10 mouse cellular contexts compared by ENCODE assay signal in genomic region chr8:84779519-84780224, GRCm38 (mm10). TPM values are rescaled to one million over a fixed set of nuclear protein-coding genes. Genes with fewer than 3 reads are reported as not detected.
DNase-seq lines count a peak whose midpoint lies in the region; ATAC-seq and TF ChIP-seq lines count a peak whose summit lies in the region.
"Had no signal": no experiment of that assay in that cellular context is flagged by ENCODE, and none has a peak within 500 bp of the region (broad histone marks: within the 10 kb centered on the region; RNA-seq: fewer than 3 reads in every experiment).

No protein-coding gene starts in this region.

- DNase-seq in heart, postnatal 25 days (ENCODE audit: low spot score): no peak
- peak; percentile 46 for DNase-seq in forebrain, embryonic 10.5 days (ENCODE audit: extremely low spot score, low spot score)
- peak; percentile 92 for DNase-seq in midbrain, embryonic 11.5 days (ENCODE audit: low spot score, missing footprints)
- DNase-seq in gastrocnemius, adult 18-20 months (ENCODE audit: low spot score): no peak
- no peak for DNase-seq in lung, postnatal 14 days
- DNase-seq in adipocyte (ENCODE audit: low spot score): no peak
- DNase-seq: layer of hippocampus, adult 9-11 months; liver, postnatal 0 days had no signal

- peaks cover 36% of the 10 kb centered on the region for H3K4me1 ChIP-seq in heart, embryonic 12.5 days (replicated peaks)
- H3K4me1 ChIP-seq in E14TG2a.4 (replicated peaks; ENCODE audit: low read depth, low read length): peaks cover 63% of the 10 kb centered on the region
- peaks cover 58% of the 10 kb centered on the region for H3K4me1 ChIP-seq in forebrain, embryonic 10.5 days
- no peaks in the 10 kb centered on the region; the same call in 1 of the 2 replicates for H3K4me1 ChIP-seq in midbrain, embryonic 11.5 days (ENCODE audit: control insufficient read depth, insufficient read depth, low read length)

- no peak overlapping the region for H3K27ac ChIP-seq in heart, embryonic 12.5 days (ENCODE audit: poor library complexity, severe bottlenecking)
- peak overlapping the region; percentile 51; the same call in 1 of the 2 replicates for H3K27ac ChIP-seq in forebrain, embryonic 10.5 days
- H3K27ac ChIP-seq in midbrain, embryonic 11.5 days (ENCODE audit: low read depth, low read length): no peak overlapping the region

- peaks cover 97% of the 10 kb centered on the region for H3K27me3 ChIP-seq in heart, embryonic 12.5 days (replicated peaks)
- H3K27me3 ChIP-seq in E14TG2a.4 (ENCODE audit: insufficient read depth, low read length): peaks cover 97% of the 10 kb centered on the region
- H3K27me3 ChIP-seq in forebrain, embryonic 10.5 days (ENCODE audit: poor library complexity, severe bottlenecking): peaks cover 100% of the 10 kb centered on the region
- H3K27me3 ChIP-seq in midbrain, embryonic 11.5 days (ENCODE audit: control insufficient read depth, insufficient read depth, low read length): peaks cover 100% of the 10 kb centered on the region

- ATAC-seq in heart, embryonic 12.5 days (ENCODE audit: insufficient number of reproducible peaks, low FRiP score): no peak
- no peak for ATAC-seq in midbrain, embryonic 11.5 days (ENCODE audit: low FRiP score)
- ATAC-seq: liver, postnatal 0 days had no signal

- no peaks in the 10 kb centered on the region for H3K36me3 ChIP-seq in heart, embryonic 12.5 days
- H3K36me3 ChIP-seq in E14TG2a.4 (ENCODE audit: insufficient read depth, low read length): no peaks in the 10 kb centered on the region
- H3K36me3 ChIP-seq in forebrain, embryonic 10.5 days (replicated peaks): no peaks in the 10 kb centered on the region
- H3K36me3 ChIP-seq in midbrain, embryonic 11.5 days (ENCODE audit: control insufficient read depth, insufficient read depth, low read length): no peaks in the 10 kb centered on the region

- TF ChIP-seq CTCF in E14TG2a.4 (conservative IDR thresholded peaks at IDR 0.05; ENCODE audit: low read length): no peak

- peak overlapping the region; percentile 19; the same call in 1 of the 2 replicates for H3K4me3 ChIP-seq in heart, embryonic 12.5 days
- 0 out of 2 replicates have a peak overlapping the region, but pooled peaks have one; percentile 5 for H3K4me3 ChIP-seq in E14TG2a.4 (replicated peaks; ENCODE audit: low read length)
- H3K4me3 ChIP-seq in forebrain, embryonic 10.5 days: peak overlapping the region; percentile 18; the same call in 1 of the 2 replicates
- H3K4me3 ChIP-seq in midbrain, embryonic 11.5 days (ENCODE audit: low read depth, low read length): no peak overlapping the region

- 15% methylated on average over 19 of the region's 19 CpGs for WGBS in heart, embryonic 12.5 days
- WGBS in forebrain, embryonic 10.5 days: 1% methylated on average over 19 of the region's 19 CpGs
- WGBS in midbrain, embryonic 11.5 days: under 1% methylated on average over 19 of the region's 19 CpGs

- intact Hi-C loops in heart, postnatal 25 days (cut with DNase I): no loop called here

- no peaks in the 10 kb centered on the region for H3K9me3 ChIP-seq in heart, embryonic 12.5 days (replicated peaks)
- H3K9me3 ChIP-seq in E14TG2a.4 (ENCODE audit: low read length): no peaks in the 10 kb centered on the region
- H3K9me3 ChIP-seq in forebrain, embryonic 10.5 days: no peaks in the 10 kb centered on the region
- no peaks in the 10 kb centered on the region for H3K9me3 ChIP-seq in midbrain, embryonic 11.5 days (ENCODE audit: control insufficient read depth, low read length)

- H3K4me2 ChIP-seq in heart, embryonic 12.5 days: peak overlapping the region; percentile 50
- H3K4me2 ChIP-seq in midbrain, embryonic 11.5 days: no peak overlapping the region

- H3K9ac ChIP-seq in heart, embryonic 12.5 days: no peak overlapping the region
- H3K9ac ChIP-seq in midbrain, embryonic 11.5 days (ENCODE audit: low read length): no peak overlapping the region
- H3K9ac ChIP-seq: liver, postnatal 0 days had no signal

RNA-seq across cellular contexts. Expression of gene Nfix, which starts 20.5 kb away (rescaled TPM):
- 9.2 and 10.9 TPM in 2 replicates for polyA plus RNA-seq in heart, embryonic 12.5 days (2016; fragmentation: Nextera tagmentation; extraction: Ambion mirVana)
- total RNA-seq in heart, postnatal 25 days (2021): 100 to 1,000 TPM; 287 to 311 TPM
- polyA plus RNA-seq in forebrain, embryonic 10.5 days (2016; fragmentation: Nextera tagmentation; extraction: Ambion mirVana): 0.46 and 1.8 TPM in 2 replicates
- 2.2 and 2.5 TPM in 2 replicates for polyA plus RNA-seq in midbrain, embryonic 11.5 days (2014; fragmentation: Nextera tagmentation; extraction: Ambion mirVana)
- total RNA-seq in gastrocnemius, adult 18-20 months (2021): 100 to 1,000 TPM; 481 to 528 TPM

RNA-seq across cellular contexts. Expression of gene Dand5, which starts 43.0 kb away (rescaled TPM):
- 4.6 and 6.2 TPM in 2 replicates for polyA plus RNA-seq in heart, embryonic 12.5 days (2016; fragmentation: Nextera tagmentation; extraction: Ambion mirVana)
- total RNA-seq in heart, postnatal 25 days (2021): 10 to 100 TPM in 1 of 2 experiments, 1 to 10 TPM in 1; 9.6 to 10.3 TPM
- polyA plus RNA-seq in forebrain, embryonic 10.5 days (2016; fragmentation: Nextera tagmentation; extraction: Ambion mirVana): 2.9 and 3.5 TPM in 2 replicates
- polyA plus RNA-seq in midbrain, embryonic 11.5 days (2014; fragmentation: Nextera tagmentation; extraction: Ambion mirVana): 3.9 and 4.6 TPM in 2 replicates
- total RNA-seq in gastrocnemius, adult 18-20 months (2021): 10 to 100 TPM; 12.8 to 12.9 TPM

RNA-seq across cellular contexts. Expression of gene Gadd45gip1, which starts 51.6 kb away (rescaled TPM):
- polyA plus RNA-seq in heart, embryonic 12.5 days (2016; fragmentation: Nextera tagmentation; extraction: Ambion mirVana): 50.9 and 52.1 TPM in 2 replicates
- 10 to 100 TPM; 28.9 to 30.0 TPM for total RNA-seq in heart, postnatal 25 days (2021)
- 49.1 and 49.6 TPM in 2 replicates for polyA plus RNA-seq in forebrain, embryonic 10.5 days (2016; fragmentation: Nextera tagmentation; extraction: Ambion mirVana)
- polyA plus RNA-seq in midbrain, embryonic 11.5 days (2014; fragmentation: Nextera tagmentation; extraction: Ambion mirVana): 37.3 and 37.8 TPM in 2 replicates
- total RNA-seq in gastrocnemius, adult 18-20 months (2021): 10 to 100 TPM; 22.9 to 24.2 TPM

RNA-seq across cellular contexts. Expression of gene G430095P16Rik, which starts 56.9 kb away (rescaled TPM):
- 5.4 and 6.9 TPM in 2 replicates for polyA plus RNA-seq in heart, embryonic 12.5 days (2016; fragmentation: Nextera tagmentation; extraction: Ambion mirVana)
- under 1 TPM in 1 of 2 experiments, not detected in 1; 0.39 TPM for total RNA-seq in heart, postnatal 25 days (2021)
- polyA plus RNA-seq in forebrain, embryonic 10.5 days (2016; fragmentation: Nextera tagmentation; extraction: Ambion mirVana): 1.3 and 2.1 TPM in 2 replicates
- 1.6 and 1.9 TPM in 2 replicates for polyA plus RNA-seq in midbrain, embryonic 11.5 days (2014; fragmentation: Nextera tagmentation; extraction: Ambion mirVana)
- total RNA-seq in gastrocnemius, adult 18-20 months (2021): under 1 TPM; 0.34 to 0.45 TPM

Comparison
In these comparisons a context has a peak if more than half of its experiments do, and no peak if none do; other contexts are left out.
1. DNase-seq: peak in forebrain, embryonic 10.5 days (single experiment) and midbrain, embryonic 11.5 days (single experiment); none in heart, postnatal 25 days (single experiment), gastrocnemius, adult 18-20 months (single experiment), lung, postnatal 14 days (single experiment) and adipocyte (single experiment).